Mouse (Mus musculus) heart, postnatal 36 days (tissue): ENCODE data around the gene Dlx1. TPM values are rescaled to one million over a fixed set of nuclear protein-coding genes. Genes with fewer than 3 reads are reported as not detected.

Experiments used
- DNase-seq, 2 experiments: peaks; one replicate each; pipeline ENCODE4 v3.0.0; 2021 to 2022
- intact Hi-C: fragments of 180-260 bp; cut with DNase I; formaldehyde crosslinking; loops from one replicate; pipeline ENCODE4 v1.15.1; 2025
- total RNA-seq, 2 experiments: library from RNA; stranded (reverse); gene quantifications; 2 replicates each; pipeline ENCODE4 v1.2.3; 2021

The Dlx1 gene
- total RNA-seq, 2 experiments from 2014 or later: 0.28 to 0.35 TPM

DNA sequence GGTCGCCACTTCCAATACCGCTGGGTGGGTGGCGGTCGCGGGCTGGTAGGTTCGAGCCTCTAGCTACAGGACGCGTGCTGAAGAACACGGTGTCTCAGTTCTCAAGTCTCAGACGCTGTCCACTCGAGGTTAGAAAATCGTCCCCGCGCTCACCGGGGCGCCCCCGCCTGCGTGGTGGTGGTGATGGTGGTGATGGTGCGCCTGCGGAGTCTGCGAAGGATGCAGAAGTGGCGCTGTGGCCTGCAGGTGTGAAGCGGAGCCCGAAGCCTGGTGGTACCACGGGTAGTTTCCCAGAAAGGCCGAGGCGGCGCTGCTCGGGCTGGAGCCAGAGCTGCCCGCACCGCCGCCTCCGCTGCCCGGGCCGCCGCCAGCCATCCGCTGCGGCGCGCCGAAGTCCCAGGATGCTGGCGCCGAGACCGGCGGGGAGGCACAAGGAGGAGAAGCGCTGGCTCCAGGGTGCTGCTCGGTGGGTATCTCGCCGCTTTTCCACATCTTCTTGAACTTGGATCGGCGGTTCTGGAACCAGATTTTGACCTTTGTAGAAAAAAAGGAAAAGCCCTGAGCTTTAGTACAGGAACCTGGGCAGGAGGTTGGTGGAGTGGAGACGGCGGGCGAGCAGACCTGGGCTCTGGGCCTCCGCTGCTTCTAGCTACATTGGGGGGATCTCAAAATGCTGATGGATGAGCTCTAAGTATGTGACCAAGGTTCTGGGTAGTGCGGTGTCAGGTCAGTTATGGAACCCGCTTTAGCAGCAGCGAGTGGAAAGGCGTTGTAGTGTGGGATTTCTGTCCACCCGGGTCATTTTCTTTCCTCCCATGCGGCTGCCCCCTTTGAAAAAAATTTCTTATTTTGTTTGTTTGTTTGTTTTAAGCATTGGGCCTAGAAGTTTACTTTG, 16.7 kb downstream of the Dlx1 start:
- intact Hi-C loops: loop anchor here (2.0 to 5.0 kb wide), 4 partner anchors 14 to 1728 kb away; partner anchors contain the start of genes Metap1d and Sp9
- DNase-seq: peak; percentile 28 to 40

DNA sequence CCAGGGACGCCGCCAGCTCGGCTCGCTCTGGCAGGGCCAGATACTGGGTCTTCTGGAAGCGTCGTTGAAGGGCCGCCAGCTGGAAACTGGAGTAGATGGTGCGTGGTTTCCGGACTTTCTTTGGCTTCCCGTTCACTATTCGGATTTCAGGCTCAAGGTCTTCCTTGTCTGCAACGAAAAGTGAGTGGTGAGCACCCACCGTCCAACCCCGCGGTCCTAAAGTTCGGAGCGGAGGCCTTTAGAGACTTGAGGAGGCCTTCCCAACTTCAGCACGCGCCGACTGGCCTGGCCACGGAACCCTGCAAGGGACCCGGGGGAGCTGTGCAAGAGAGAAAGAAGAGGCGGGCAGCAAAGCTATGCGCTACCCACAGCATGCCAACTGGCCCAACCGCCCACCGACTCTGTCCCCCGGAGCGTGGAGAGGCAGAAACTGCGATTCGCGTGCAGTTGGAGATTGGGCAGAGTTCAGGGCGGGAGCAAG, 17.5 kb downstream of the Dlx1 start:
- intact Hi-C loops: loop anchor here (2.0 to 5.0 kb wide), 3 partner anchors 15 to 318 kb away; partner anchors contain the start of gene Metap1d
- peak; percentile 32 to 62 for DNase-seq

DNA sequence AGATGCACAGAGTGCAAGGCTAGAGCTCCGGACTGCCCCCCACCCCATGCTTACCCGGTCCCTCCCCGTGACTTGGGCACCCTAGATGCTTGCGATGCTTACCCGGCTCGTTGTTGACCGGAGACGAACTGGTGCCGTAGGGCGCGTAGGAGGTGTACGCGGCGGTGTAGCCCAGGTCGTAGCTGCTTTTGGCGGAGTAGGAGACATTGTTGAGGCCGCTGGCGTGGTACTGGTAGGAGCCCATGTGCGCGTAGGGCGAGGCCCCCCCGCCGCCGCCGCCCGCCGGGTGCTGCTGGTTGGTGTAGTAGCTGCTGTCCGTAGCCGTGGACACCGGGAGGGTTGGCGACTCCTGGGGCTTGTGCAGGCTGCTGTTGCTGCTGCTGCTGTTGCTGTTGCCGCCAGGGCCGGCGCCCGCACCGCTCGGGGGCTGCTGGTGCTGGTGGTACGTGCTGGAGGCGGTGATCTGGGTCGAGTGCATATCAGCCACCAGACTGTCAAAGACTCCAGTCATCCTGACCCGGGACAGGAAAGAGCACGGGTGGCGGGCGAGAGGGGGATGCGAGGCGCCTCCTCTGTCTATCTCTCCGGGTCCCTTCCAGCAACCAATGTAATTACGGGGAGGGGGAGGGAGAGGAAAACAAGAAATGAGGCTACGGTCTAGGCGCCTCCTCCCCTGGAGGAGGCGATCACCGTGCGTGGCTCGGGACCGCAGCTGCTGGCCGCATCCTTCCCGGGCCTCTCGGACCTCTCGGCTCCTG, 18.1 kb downstream of the Dlx1 start:
- intact Hi-C loops: loop anchor here (2.0 to 5.0 kb wide), 3 partner anchors 15 to 319 kb away; partner anchors contain the start of gene Metap1d
- peak; percentile 36 to 48 for DNase-seq

DNA sequence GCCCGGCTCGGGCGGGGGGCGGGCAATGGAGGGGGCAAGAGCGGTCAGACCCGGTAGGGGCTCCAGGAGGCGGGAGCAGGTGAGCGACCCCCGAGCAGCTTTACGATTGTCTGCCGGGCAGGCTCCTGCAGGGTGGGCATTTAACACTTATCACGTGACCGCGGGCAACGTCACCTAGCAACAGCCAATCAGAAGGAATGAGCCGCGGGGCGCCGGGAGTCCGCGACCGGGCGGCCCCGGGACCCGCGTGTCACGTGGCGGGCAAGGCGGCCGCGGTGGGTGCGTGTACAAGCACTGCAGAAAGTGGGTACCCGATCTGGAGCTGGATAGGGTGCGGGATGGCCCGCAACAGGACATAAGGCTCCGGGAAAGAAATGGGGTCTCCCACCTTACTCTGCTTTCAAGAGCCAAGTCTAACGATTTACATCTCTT, 18.7 kb downstream of the Dlx1 start, which contains the start of gene Dlx2:
Dlx2 (minus strand) TSS at position 115 of the 432 bp plus-strand sequence.
- intact Hi-C loops: loop anchor here (5.0 kb wide), 2 partner anchors 94 to 319 kb away; partner anchors contain the start of gene Metap1d
- peak in 1 of 2 experiments; percentile 31 for DNase-seq

DNA sequence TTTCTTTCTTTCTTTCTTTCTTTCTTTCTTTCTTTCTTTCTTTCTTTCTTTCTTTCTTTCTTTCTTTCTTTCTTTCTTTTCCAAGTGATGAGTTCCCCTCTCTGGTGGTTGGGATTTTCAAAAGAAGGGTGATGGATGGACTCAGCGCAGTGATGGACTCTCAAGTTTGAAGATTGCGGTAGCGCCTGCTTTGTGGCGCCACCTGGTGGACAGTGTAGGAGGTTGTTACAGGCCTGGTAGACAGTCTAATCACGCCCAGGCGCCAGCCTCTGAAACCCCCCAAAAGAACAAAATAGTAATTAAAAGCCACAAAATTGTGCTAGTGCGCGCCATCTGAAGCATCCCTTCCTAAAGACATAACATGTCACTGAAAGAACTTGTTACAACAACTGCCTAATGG, 19.9 kb downstream of the Dlx1 start:
- peak; percentile 67 to 79 for DNase-seq
- intact Hi-C loops: loop anchor here (5.0 kb wide), 2 partner anchors 96 to 321 kb away; partner anchors contain the start of gene Metap1d

DNA sequence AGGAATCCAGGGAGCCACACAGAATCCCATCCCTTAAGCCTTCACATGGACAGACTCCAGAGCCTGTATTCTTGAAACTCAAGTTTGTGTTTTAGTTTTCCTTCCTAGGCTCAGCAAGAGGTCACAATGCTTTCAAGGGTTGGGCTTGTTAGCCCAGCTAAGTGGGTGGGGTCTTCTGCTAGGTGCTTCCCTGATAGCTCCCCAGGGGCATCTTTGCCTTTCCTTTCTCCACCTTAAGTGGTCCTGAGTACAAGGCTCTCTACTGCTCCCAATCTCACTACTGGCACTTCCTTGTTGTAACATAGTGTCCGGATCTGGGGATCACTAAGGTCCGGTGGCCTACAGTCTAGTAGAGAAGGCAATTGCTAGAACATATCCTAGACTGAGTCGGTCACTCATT, 22.4 kb downstream of the Dlx1 start:
- intact Hi-C loops: no loop called here
- DNase-seq: no peak

DNA sequence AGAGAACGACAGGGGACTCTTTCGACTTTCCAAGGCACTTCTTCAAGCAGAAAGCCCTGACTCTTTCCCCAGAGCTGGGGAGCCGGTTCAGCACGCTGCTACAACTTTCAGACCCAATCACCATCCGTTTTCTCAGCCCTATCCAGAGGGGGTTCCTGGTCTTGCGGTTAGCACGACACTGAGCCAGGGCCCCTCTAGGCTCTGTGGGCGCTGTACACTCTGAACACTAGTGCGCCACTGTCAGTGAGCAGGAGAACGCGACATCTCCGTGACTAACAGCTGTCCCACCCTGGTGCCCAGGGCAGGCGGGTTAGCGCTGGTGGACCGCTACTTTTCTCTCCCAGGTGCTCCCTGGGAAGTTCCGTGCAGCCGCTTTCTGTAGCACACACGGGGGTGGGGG, 23.8 kb downstream of the Dlx1 start:
- intact Hi-C loops: no loop called here

DNA sequence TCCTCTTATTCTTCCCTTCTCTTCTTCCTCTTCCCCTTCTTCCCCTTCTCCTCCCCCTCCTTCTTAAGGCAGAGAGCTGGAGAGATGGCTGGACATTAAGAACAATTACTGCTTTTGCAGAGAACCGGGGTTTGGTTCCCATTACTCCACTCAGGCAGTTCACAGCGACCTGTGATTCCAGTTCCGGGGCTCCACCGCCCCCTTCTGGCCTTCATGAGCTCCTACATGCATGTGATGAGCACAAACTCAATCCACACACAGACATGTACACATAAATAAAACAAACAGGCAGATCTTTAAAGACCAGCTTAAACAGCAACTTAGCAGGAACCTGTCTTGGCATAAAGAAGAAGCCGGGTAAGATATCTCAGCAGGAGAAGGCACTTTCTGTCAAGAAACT, 28.2 kb downstream of the Dlx1 start:
- DNase-seq: no peak
- intact Hi-C loops: no loop called here

More for the DNA sequence above, 23.8 kb downstream of the Dlx1 start:
- no peak for DNase-seq

DNA sequence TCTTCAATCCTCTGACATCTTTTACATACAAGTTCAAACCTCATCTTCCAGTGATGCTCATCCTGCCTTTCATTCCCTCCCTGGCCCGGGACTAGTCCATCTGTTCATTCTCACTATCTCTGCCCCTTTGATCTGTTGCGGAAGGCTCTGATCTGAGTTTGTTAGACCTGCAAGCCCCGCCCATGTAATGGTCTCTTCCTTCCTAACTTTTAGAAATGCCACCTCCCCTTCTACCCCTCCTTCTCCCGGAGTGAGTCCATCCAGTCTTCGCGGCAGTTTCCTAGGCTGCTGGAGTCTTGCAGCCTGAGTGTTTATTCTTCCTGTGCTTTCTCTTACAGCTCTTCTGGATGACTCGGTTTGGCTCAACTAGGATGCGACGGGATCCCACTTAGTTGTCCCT, 38.6 kb downstream of the Dlx1 start:
- intact Hi-C loops: no loop called here
- no peak for DNase-seq

DNA sequence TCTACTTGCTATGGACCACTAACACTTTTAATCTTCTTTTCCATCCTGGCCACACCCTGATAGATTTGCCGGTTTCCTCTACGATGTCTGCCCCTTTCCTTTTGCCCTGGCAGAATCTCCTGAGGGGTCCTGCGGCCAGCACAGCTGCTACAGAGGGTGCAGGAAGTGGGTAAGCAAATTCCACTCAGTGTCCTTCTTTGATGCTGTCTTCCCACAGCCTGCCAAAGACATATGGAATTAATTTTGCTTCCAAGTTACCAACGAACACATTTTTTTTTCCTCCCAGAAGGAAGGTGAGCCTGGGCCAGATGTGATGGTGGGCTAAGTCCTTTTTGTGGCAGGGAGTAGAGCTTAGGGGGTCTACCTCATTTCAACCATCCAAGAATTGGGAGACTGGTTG, 45.8 kb downstream of the Dlx1 start:
- intact Hi-C loops: no loop called here
- DNase-seq: no peak

DNA sequence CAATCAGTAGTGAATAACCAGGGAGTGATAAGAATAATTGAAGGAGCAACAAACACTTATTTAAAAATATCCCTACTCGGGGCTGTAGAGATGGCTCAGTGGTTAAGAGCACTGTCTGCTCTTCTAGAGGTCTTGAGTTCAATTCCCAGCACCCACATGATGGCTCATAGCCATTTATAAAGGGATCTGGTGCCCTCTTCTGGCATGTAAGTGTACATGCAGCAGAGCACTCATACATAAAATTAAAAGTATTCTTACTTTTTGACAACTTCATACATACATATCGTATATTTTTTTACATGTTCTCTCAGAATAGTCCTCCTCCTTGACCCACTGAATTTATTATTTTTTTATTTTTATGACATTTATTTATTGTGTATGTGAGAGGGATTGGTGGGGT, 49.1 kb downstream of the Dlx1 start:
- intact Hi-C loops: no loop called here
- DNase-seq: no peak

DNA sequence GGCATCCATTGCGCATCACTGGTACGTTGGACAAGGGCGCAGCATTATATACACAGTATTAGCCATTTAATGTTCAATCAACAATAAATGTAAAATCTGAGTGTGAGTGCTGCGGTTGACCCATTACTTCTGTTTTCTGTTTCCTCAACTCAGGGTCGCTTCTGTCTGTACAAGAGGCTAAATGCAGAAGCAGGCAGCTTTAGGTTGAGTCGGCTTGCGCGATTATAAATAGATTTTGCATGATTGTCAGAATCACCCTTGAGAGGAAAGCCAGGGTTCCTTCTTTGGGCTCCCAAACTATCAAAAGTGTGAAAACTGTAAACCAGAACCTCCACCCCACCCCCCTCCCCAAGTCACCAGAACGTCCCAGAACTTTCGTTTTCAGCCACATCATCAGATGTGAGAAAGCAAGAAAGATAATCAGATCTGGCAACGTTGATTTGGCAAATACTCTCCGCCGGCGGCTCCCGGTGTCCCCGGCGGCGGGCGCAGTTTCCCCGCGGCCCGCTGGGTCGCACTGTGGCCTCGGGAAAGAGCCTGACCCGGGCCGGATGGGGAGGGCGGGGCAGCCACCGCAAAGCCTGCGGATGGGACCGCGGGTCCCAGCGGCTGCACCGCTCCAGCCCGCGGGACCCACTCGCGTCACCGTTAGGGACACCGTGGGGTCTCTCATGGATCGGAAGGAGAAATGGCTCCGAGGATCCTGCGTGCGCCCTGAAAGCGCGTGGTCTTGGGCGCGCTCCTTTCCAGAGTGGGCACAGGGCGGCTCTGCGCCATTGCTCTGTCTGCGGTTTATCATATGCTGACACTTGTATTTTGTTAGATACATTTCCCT, 52.9 kb downstream of the Dlx1 start:
- intact Hi-C loops: loop anchor here (5.0 kb wide), 1 partner anchor 236 kb away; no protein-coding TSS in a partner anchor
- peak; percentile 58 to 70 for DNase-seq

DNA sequence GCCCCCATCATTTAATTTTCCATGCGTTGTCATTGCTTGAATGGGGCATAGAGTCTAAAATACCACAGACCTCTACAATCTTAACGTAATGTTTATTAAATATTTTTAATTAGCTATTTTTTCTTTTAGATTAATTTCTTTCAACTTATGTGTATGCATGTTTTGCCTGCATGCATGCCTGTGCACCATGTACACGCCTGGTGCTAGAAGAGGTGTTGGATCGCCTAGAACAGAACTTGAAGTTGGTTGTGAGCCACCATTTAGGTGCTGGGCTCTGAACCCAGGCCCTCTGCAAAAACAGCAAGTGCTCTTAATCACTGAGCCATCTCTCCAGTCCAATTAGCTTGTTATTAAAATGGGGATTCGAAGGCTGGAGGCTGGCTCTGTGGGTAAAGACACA, 53.6 kb downstream of the Dlx1 start:
- intact Hi-C loops: loop anchor here (5.0 kb wide), 1 partner anchor 236 kb away; no protein-coding TSS in a partner anchor
- DNase-seq: no peak

Other genes starting within 250 kb of the Dlx1 start
- 100 to 1,000 TPM; 252 to 275 TPM for gene Slc25a12, start 160.4 kb upstream of the Dlx1 start, total RNA-seq
- 10 to 100 TPM; 29.6 to 32.9 TPM for gene Hat1, start 139.2 kb upstream of the Dlx1 start, total RNA-seq
- gene Metap1d, start 74.8 kb upstream of the Dlx1 start, total RNA-seq: 10 to 100 TPM; 44.9 to 45.2 TPM
- not detected for gene Dlx2, start 18.6 kb downstream of the Dlx1 start, total RNA-seq
- 10 to 100 TPM; 44.4 to 61.9 TPM for gene Itga6, start 217.5 kb downstream of the Dlx1 start, total RNA-seq